Mouse (Mus musculus) hindbrain, embryonic 11.5 days (tissue): ENCODE measurements around the gene Enox2. TPM values are rescaled to one million over a fixed set of nuclear protein-coding genes. Genes with fewer than 3 reads are reported as not detected.
A peak's percentile ranks its signal among the peaks of the same experiment; 100 is the strongest.
"Not testable (repeated sequence)": the region's sequence is repeated elsewhere in the genome, so short reads cannot be mapped to it uniquely, and the experiment has no call there.

Source experiments
- ATAC-seq: fragments of 200-750 bp; cut with Nextera tagmentation; 2 replicates; pipeline ENCODE4 v1.8.0; 2017; ENCODE audit warnings: mild to moderate bottlenecking, moderate TSS enrichment, moderate library complexity; ENCODE audit not compliant: low FRiP score
- DNase-seq: peaks from one replicate; pipeline ENCODE4 v3.0.0-alpha.2; 2015; ENCODE audit warnings: low spot score
- H3K27ac ChIP-seq: fragments of 300-500 bp; sonication (generic); 2 replicates; pipeline ENCODE4 v1.5.1; 2014; ENCODE audit warnings: mild to moderate bottlenecking, low read depth, low read length
- H3K27me3 ChIP-seq: fragments of 300-500 bp; sonication (generic); 2 replicates; pipeline ENCODE4 v1.6.1; 2014; ENCODE audit warnings: mild to moderate bottlenecking, low read length, moderate library complexity, mixed read lengths; ENCODE audit not compliant: control insufficient read depth, insufficient read depth
- H3K36me3 ChIP-seq: fragments of 300-500 bp; sonication (generic); 2 replicates; pipeline ENCODE4 v1.6.1; 2014; ENCODE audit warnings: mild to moderate bottlenecking, low read length, moderate library complexity, mixed read lengths; ENCODE audit not compliant: control insufficient read depth, insufficient read depth
- H3K4me1 ChIP-seq: fragments of 300-500 bp; sonication (generic); replicated peaks from 2 replicates; pipeline ENCODE4 v1.6.1; 2014; ENCODE audit warnings: low read length, mixed read lengths; ENCODE audit not compliant: control insufficient read depth, insufficient read depth
- H3K4me2 ChIP-seq: fragments of 300-500 bp; sonication (generic); replicated peaks from 2 replicates; pipeline ENCODE4 v1.6.1; 2014; ENCODE audit warnings: mild to moderate bottlenecking, low read depth, low read length
- H3K4me3 ChIP-seq: fragments of 300-500 bp; sonication (generic); 2 replicates; pipeline ENCODE4 v1.5.1; 2014; ENCODE audit warnings: low read depth, low read length
- H3K9ac ChIP-seq: fragments of 300-500 bp; sonication (generic); 2 replicates; pipeline ENCODE4 v1.6.1; 2014; ENCODE audit warnings: low read depth, low read length
- H3K9me3 ChIP-seq: fragments of 300-500 bp; sonication (generic); 2 replicates; pipeline ENCODE4 v1.6.1; 2016; ENCODE audit warnings: low read length; ENCODE audit not compliant: control insufficient read depth
- WGBS: fragments of 180-500 bp; shearing (Covaris S2); extraction: QIAGEN DNeasy Blood & Tissue Kit; methylation state at CpG from one replicate; pipeline ENCODE4 v1.1.7; 2014; 5-methylcytosine and 5-hydroxymethylcytosine counted together
- polyA plus RNA-seq: library from polyadenylated mRNA; unstranded; fragments of >200 nt; fragmentation: Nextera tagmentation; extraction: Ambion mirVana; gene quantifications from 2 replicates; pipeline ENCODE4 v1.2.1, GENCODE M21; 2014

Enox2 gene
- polyA plus RNA-seq, 1 experiment from 2014 or later = 16.5 TPM

GRCm38 (mm10) chrX:49196386-49196785 lies 91.7 kb downstream of the Enox2 start:
- Histone ChIP-seq H3K27me3 (no peaks in the 10 kb centered on the region), H3K36me3 (no peaks in the 10 kb centered on the region), H3K27ac (no peak overlapping the region), H3K9ac (no peak overlapping the region), H3K9me3 (no peaks in the 10 kb centered on the region), H3K4me2 (no peak overlapping the region), H3K4me1 (no peaks in the 10 kb centered on the region), H3K4me3 (no peak overlapping the region)
- DNase-seq = no peak
- 64% methylated on average over 4 of the region's 4 CpGs for whole genome bisulfite sequencing
- ATAC-seq = no peak

GRCm38 (mm10) chrX:49181136-49181535 lies 106.9 kb downstream of the Enox2 start:
- no peak for ATAC-seq
- Histone ChIP-seq H3K4me2 (no peak overlapping the region), H3K27ac (no peak overlapping the region), H3K9me3 (no peaks in the 10 kb centered on the region), H3K4me1 (no peaks in the 10 kb centered on the region), H3K36me3 (no peaks in the 10 kb centered on the region), H3K27me3 (no peaks in the 10 kb centered on the region), H3K4me3 (no peak overlapping the region), H3K9ac (no peak overlapping the region)
- WGBS = 84% methylated on average over 3 of the region's 3 CpGs
- no peak for DNase-seq

DNA sequence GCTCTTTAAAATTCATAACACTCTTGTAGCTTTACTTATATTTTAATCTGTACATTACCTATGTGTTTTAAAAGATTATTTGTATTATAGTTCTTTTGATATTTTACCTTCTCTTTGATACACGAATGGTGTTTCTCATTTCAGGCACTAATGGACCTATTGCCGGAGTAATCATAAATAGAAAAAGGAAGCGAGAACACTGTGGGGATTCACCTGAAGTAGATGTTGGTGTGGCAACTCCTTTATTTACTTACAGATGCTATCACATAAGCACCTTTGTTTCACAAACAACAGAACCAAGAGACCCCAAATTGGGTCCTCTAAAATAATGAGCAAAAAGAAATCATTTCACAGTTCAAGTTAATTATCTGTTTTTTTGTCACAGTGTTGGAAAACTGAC lies 109.4 kb downstream of the Enox2 start:
- Histone ChIP-seq H3K9ac (no peak overlapping the region), H3K27me3 (no peaks in the 10 kb centered on the region), H3K4me3 (no peak overlapping the region), H3K27ac (no peak overlapping the region), H3K4me2 (no peak overlapping the region), H3K9me3 (no peaks in the 10 kb centered on the region), H3K36me3 (no peaks in the 10 kb centered on the region), H3K4me1 (no peaks in the 10 kb centered on the region)
- 79% methylated on average over 3 of the region's 3 CpGs for WGBS
- no peak for DNase-seq
- ATAC-seq = no peak

- Histone ChIP-seq H3K27ac (no peak overlapping the region), H3K4me1 (no peaks in the 10 kb centered on the region), H3K4me2 (no peak overlapping the region), H3K27me3 (no peaks in the 10 kb centered on the region), H3K9ac (no peak overlapping the region), H3K4me3 (no peak overlapping the region), H3K36me3 (no peaks in the 10 kb centered on the region), H3K9me3 (no peaks in the 10 kb centered on the region)
- DNase-seq (no peak), ATAC-seq (no peak)
- WGBS = 75% methylated on average over 2 of the region's 2 CpGs
These were observed 133.8 kb downstream of the Enox2 start for GRCm38 (mm10) chrX:49154280-49154679.

DNA sequence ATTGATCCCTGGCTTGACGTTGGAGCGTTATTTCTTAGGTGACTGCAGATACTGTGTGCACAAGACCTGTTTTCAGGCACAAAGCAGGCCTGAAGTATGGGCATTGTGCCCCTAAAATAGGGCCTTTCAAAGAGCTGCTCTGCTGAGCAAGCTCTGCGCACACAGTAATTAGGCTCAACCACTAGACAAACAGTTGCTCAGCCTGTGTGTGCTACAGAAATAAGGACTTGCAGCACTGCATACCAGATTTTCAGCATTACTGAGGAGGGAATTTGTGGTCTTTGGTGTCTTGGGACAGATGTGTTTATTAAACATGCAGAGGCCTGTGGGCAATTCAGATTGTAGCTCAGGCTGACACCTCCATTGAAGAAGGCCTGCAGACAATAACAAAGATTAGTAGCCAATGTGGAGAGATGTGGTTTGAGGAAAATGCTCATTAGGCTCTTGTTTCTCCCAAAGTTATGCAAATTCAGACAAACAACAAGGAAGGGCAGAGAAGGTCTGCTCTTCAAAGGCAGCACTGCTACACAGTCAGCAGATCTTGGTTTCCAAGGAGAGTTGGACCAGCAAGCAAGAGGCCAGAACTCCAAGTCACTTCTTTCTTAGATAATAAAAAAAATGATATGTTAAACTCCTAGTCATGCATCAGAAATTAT lies 163.2 kb downstream of the Enox2 start:
- WGBS = 49% methylated on average over 3 of the region's 3 CpGs
- Histone ChIP-seq H3K36me3 (no peaks in the 10 kb centered on the region), H3K27ac (no peak overlapping the region), H3K4me2 (no peak overlapping the region), H3K9me3 (no peaks in the 10 kb centered on the region), H3K4me1 (no peaks in the 10 kb centered on the region), H3K4me3 (no peak overlapping the region), H3K27me3 (no peaks in the 10 kb centered on the region), H3K9ac (no peak overlapping the region)
- DNase-seq (peak; percentile 0), ATAC-seq (peak; percentile 53; the same call in 1 of the 2 replicates)

DNA sequence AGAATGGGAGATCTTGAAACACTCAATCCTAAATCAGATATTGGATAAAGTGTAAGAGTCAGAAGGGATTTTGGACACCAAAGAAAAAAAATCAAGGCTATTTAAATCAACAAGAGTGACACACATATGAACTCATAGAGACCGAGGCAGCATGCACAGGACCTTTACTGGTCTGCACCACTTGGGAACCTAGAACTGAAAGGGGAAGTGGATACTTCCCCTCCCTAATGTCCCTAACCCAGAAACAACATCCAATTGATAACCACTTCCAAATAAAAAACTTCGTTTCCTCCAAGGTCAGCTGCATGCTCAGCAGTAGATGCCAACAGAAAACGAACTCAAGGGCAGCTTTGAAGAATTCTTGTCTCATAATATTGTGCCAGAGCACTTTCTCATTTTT lies 171.6 kb downstream of the Enox2 start:
- WGBS = 85% methylated on average over 3 of the region's 3 CpGs
- ATAC-seq = no peak

DNA sequence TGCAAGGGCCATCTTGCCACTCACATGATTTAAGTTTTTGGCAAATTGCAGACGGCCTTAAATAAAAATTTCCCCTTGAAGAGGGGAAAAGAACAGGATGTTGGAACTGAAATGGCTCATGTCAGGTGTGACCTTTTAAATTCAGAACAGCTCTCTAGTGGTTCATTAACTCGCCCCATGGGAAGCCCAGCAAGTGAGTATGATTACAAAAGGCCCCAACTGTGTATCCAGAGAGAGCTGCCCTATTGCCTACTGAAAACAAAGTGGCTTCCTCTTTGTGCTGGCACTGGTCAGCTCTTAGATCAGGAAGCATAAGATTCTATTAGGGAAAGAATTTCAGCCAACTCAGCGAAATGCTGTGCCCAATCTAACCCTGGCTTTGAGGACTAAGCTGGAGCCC lies 175.6 kb downstream of the Enox2 start:
- WGBS = 27% methylated on average over 3 of the region's 3 CpGs
- no peaks in the 10 kb centered on the region for H3K9me3 ChIP-seq

More for the DNA sequence above, 171.6 kb downstream of the Enox2 start:
- Histone ChIP-seq H3K36me3 (no peaks in the 10 kb centered on the region), H3K27ac (no peak overlapping the region), H3K4me3 (no peak overlapping the region), H3K4me2 (no peak overlapping the region), H3K9me3 (no peaks in the 10 kb centered on the region), H3K4me1 (no peaks in the 10 kb centered on the region), H3K27me3 (no peaks in the 10 kb centered on the region), H3K9ac (no peak overlapping the region)
- DNase-seq = no peak

GRCm38 (mm10) chrX:49100542-49100941 lies 187.5 kb downstream of the Enox2 start:
- H3K27me3 ChIP-seq, H3K4me1 ChIP-seq, DNase-seq, H3K27ac ChIP-seq, H3K36me3 ChIP-seq, H3K9ac ChIP-seq, H3K9me3 ChIP-seq, ATAC-seq, H3K4me3 ChIP-seq, H3K4me2 ChIP-seq: not testable (repeated sequence)
- WGBS = 86% methylated on average over 1 of the region's 1 CpGs

More for the DNA sequence above, 175.6 kb downstream of the Enox2 start:
- H3K9ac ChIP-seq = no peak overlapping the region
- no peak overlapping the region for H3K27ac ChIP-seq
- no peaks in the 10 kb centered on the region for H3K36me3 ChIP-seq
- no peak for ATAC-seq
- no peaks in the 10 kb centered on the region for H3K4me1 ChIP-seq
- H3K4me2 ChIP-seq = no peak overlapping the region
- H3K4me3 ChIP-seq = no peak overlapping the region
- DNase-seq = no peak
- H3K27me3 ChIP-seq = no peaks in the 10 kb centered on the region

DNA sequence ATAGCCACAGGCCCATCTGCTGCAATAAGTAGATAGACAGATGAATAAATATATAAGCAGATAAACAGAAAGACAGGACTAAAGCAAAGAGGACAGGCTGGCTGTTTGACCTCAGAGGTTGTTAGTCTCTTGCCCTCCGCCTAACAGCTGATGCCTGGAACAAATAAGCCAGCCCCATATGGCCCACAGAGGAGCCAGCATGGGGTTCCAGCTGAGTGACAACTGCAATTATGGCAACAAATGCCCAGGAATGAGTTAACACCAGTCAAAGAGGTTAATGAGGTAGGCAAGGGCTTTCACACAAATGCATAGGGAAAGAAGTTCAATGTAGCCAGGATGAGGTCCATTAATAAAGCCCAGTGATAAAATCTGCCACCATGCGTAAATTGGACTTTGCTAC lies 191.8 kb downstream of the Enox2 start:
- H3K4me1 ChIP-seq = no peaks in the 10 kb centered on the region
- 50% methylated on average over 2 of the region's 2 CpGs for WGBS

More for the DNA sequence above, 191.8 kb downstream of the Enox2 start:
- no peak overlapping the region for H3K27ac ChIP-seq
- ATAC-seq (peak; percentile 90), DNase-seq (peak; percentile 40)
- H3K36me3 ChIP-seq = no peaks in the 10 kb centered on the region
- H3K27me3 ChIP-seq = no peaks in the 10 kb centered on the region
- H3K9me3 ChIP-seq = no peaks in the 10 kb centered on the region
- H3K4me2 ChIP-seq = no peak overlapping the region
- H3K4me3 ChIP-seq = no peak overlapping the region
- H3K9ac ChIP-seq = no peak overlapping the region
